Mouse (Mus musculus): ENCODE measurements at regions not wholly inside any gene's neighbourhood (a gene's known extent, or its start where the extent isn't known, plus 50 kb on each side); places are given as distances from the start of the nearest gene placed in this dataset.

GRCm38 (mm10) chr8:8809835-8810439, 119.6 kb upstream of the Arglu1 start:
- Histone ChIP-seq H3K27me3 (ENCODE audit: control insufficient read depth, insufficient read depth, insufficient read length) (peaks cover 8% of the 10 kb centered on the region), H3K4me2 (ENCODE audit: low read depth) (no peak overlapping the region), H3K4me3 (no peak overlapping the region), H3K36me3 (ENCODE audit: control insufficient read depth, insufficient read depth) (no peaks in the 10 kb centered on the region), H3ac (ENCODE audit: control insufficient read depth, insufficient read length) (no peak overlapping the region), H3K79me2 (ENCODE audit: control insufficient read depth, insufficient read depth) (no peaks in the 10 kb centered on the region)
- TF ChIP-seq TCF3 (IDR thresholded peaks at IDR 0.05; ENCODE audit: insufficient read length, low read depth) (no peak), POLR2A (IDR thresholded peaks at IDR 0.05; ENCODE audit: insufficient read length, low read depth) (no peak), USF1 (IDR thresholded peaks at IDR 0.05; ENCODE audit: low read depth) (no peak), MYOD1 (IDR thresholded peaks at IDR 0.05; ENCODE audit: control insufficient read depth in 1 of 3, insufficient read length in 2 of 3, low read depth in 2 of 3) (no peak), MAX (IDR thresholded peaks at IDR 0.05; ENCODE audit: low read depth) (no peak), CEBPB (IDR thresholded peaks at IDR 0.05; ENCODE audit: insufficient read depth, poor library complexity, severe bottlenecking) (no peak), E2F4 (IDR thresholded peaks at IDR 0.05; ENCODE audit: insufficient read depth) (no peak), TCF12 (IDR thresholded peaks at IDR 0.05; ENCODE audit: insufficient read depth, poor library complexity, severe bottlenecking) (no peak), MYOG (IDR thresholded peaks at IDR 0.05; ENCODE audit: control insufficient read depth in 1 of 3, insufficient read depth in 1 of 3, insufficient read length in 2 of 3, low read depth in 2 of 3) (no peak), POLR2AphosphoS2 (IDR thresholded peaks at IDR 0.05; ENCODE audit: insufficient read length, low read depth) (no peak), SRF (IDR thresholded peaks at IDR 0.05; ENCODE audit: control insufficient read depth, insufficient read length, low read depth) (no peak), REST (IDR thresholded peaks at IDR 0.05; ENCODE audit: insufficient read depth, insufficient read length) (no peak)

- no peak overlapping the region for H3ac ChIP-seq (ENCODE audit: control insufficient read depth, insufficient read length)
- no peaks in the 10 kb centered on the region for H3K36me3 ChIP-seq (ENCODE audit: control insufficient read depth, insufficient read depth)
- TF ChIP-seq POLR2AphosphoS2 (IDR thresholded peaks at IDR 0.05; ENCODE audit: insufficient read length, low read depth) (no peak), SRF (IDR thresholded peaks at IDR 0.05; ENCODE audit: control insufficient read depth, insufficient read length, low read depth) (no peak), TCF12 (IDR thresholded peaks at IDR 0.05; ENCODE audit: insufficient read depth, poor library complexity, severe bottlenecking) (no peak), MYOG (IDR thresholded peaks at IDR 0.05; ENCODE audit: control insufficient read depth in 1 of 3, insufficient read depth in 1 of 3, insufficient read length in 2 of 3, low read depth in 2 of 3) (no peak), E2F4 (IDR thresholded peaks at IDR 0.05; ENCODE audit: insufficient read depth) (no peak), TCF3 (IDR thresholded peaks at IDR 0.05; ENCODE audit: insufficient read length, low read depth) (no peak), POLR2A (IDR thresholded peaks at IDR 0.05; ENCODE audit: insufficient read length, low read depth) (no peak), REST (IDR thresholded peaks at IDR 0.05; ENCODE audit: insufficient read depth, insufficient read length) (no peak), CEBPB (IDR thresholded peaks at IDR 0.05; ENCODE audit: insufficient read depth, poor library complexity, severe bottlenecking) (no peak), MYOD1 (IDR thresholded peaks at IDR 0.05; ENCODE audit: control insufficient read depth in 1 of 3, insufficient read length in 2 of 3, low read depth in 2 of 3) (no peak), MAX (IDR thresholded peaks at IDR 0.05; ENCODE audit: low read depth) (no peak), USF1 (IDR thresholded peaks at IDR 0.05; ENCODE audit: low read depth) (no peak)
- no peak overlapping the region for H3K4me3 ChIP-seq
- peaks cover 8% of the 10 kb centered on the region for H3K27me3 ChIP-seq (ENCODE audit: control insufficient read depth, insufficient read depth, insufficient read length)
- no peak overlapping the region for H3K4me2 ChIP-seq (ENCODE audit: low read depth)
- H3K79me2 ChIP-seq (ENCODE audit: control insufficient read depth, insufficient read depth) = no peaks in the 10 kb centered on the region
Measured at GRCm38 (mm10) chr8:8809349-8809748, 119.0 kb upstream of the Arglu1 start.

GRCm38 (mm10) chr8:8802761-8803340, 112.5 kb upstream of the Arglu1 start:
- TF ChIP-seq POLR2A (IDR thresholded peaks at IDR 0.05; ENCODE audit: insufficient read length, low read depth) = no peak
- no peak for TF ChIP-seq MYOG (IDR thresholded peaks at IDR 0.05; ENCODE audit: control insufficient read depth in 1 of 3, insufficient read depth in 1 of 3, insufficient read length in 2 of 3, low read depth in 2 of 3)
- TF ChIP-seq MAX (IDR thresholded peaks at IDR 0.05; ENCODE audit: low read depth) = no peak
- no peak for TF ChIP-seq MYOD1 (IDR thresholded peaks at IDR 0.05; ENCODE audit: control insufficient read depth in 1 of 3, insufficient read length in 2 of 3, low read depth in 2 of 3)
- no peak for TF ChIP-seq TCF3 (IDR thresholded peaks at IDR 0.05; ENCODE audit: insufficient read length, low read depth)
- no peak for TF ChIP-seq POLR2AphosphoS2 (IDR thresholded peaks at IDR 0.05; ENCODE audit: insufficient read length, low read depth)
- TF ChIP-seq SRF (IDR thresholded peaks at IDR 0.05; ENCODE audit: control insufficient read depth, insufficient read length, low read depth) = no peak
- no peak for TF ChIP-seq CEBPB (IDR thresholded peaks at IDR 0.05; ENCODE audit: insufficient read depth, poor library complexity, severe bottlenecking)
- no peak for TF ChIP-seq USF1 (IDR thresholded peaks at IDR 0.05; ENCODE audit: low read depth)
- no peak for TF ChIP-seq REST (IDR thresholded peaks at IDR 0.05; ENCODE audit: insufficient read depth, insufficient read length)
- no peak for TF ChIP-seq E2F4 (IDR thresholded peaks at IDR 0.05; ENCODE audit: insufficient read depth)
- TF ChIP-seq TCF12 (IDR thresholded peaks at IDR 0.05; ENCODE audit: insufficient read depth, poor library complexity, severe bottlenecking) = no peak
- Histone ChIP-seq H3ac (ENCODE audit: control insufficient read depth, insufficient read length) (no peak overlapping the region), H3K79me2 (ENCODE audit: control insufficient read depth, insufficient read depth) (no peaks in the 10 kb centered on the region), H3K27me3 (ENCODE audit: control insufficient read depth, insufficient read depth, insufficient read length) (no peaks in the 10 kb centered on the region), H3K4me2 (ENCODE audit: low read depth) (no peak overlapping the region), H3K4me3 (no peak overlapping the region), H3K36me3 (ENCODE audit: control insufficient read depth, insufficient read depth) (no peaks in the 10 kb centered on the region)

- Histone ChIP-seq H3K4me3 (no peak overlapping the region), H3K79me2 (ENCODE audit: control insufficient read depth, insufficient read depth) (no peaks in the 10 kb centered on the region), H3K4me2 (ENCODE audit: low read depth) (no peak overlapping the region), H3K36me3 (ENCODE audit: control insufficient read depth, insufficient read depth) (no peaks in the 10 kb centered on the region), H3K27me3 (ENCODE audit: control insufficient read depth, insufficient read depth, insufficient read length) (no peaks in the 10 kb centered on the region), H3ac (ENCODE audit: control insufficient read depth, insufficient read length) (no peak overlapping the region)
- TF ChIP-seq TCF12 (IDR thresholded peaks at IDR 0.05; ENCODE audit: insufficient read depth, poor library complexity, severe bottlenecking) (no peak), USF1 (IDR thresholded peaks at IDR 0.05; ENCODE audit: low read depth) (no peak), MAX (IDR thresholded peaks at IDR 0.05; ENCODE audit: low read depth) (no peak), SRF (IDR thresholded peaks at IDR 0.05; ENCODE audit: control insufficient read depth, insufficient read length, low read depth) (no peak), TCF3 (IDR thresholded peaks at IDR 0.05; ENCODE audit: insufficient read length, low read depth) (no peak), POLR2A (IDR thresholded peaks at IDR 0.05; ENCODE audit: insufficient read length, low read depth) (no peak)
Measured at GRCm38 (mm10) chr8:8802317-8802716, 112.0 kb upstream of the Arglu1 start.
